Mouse (Mus musculus): Measurements from ENCODE around the gene Pabpc5. TPM values are rescaled to one million over a fixed set of nuclear protein-coding genes. Genes with fewer than 3 reads are reported as not detected.

Gene Pabpc5
- 0.72 and 0.78 TPM in 2 replicates for polyA plus RNA-seq (2016; fragmentation: Nextera tagmentation; extraction: Ambion mirVana)

GRCm38 (mm10) chrX:119927081-119927571 is at the start of gene Pabpc5:
Gene Pabpc5, plus strand, starts transcription at chrX:119927196.
- WGBS, result 11% methylated on average over 21 of the region's 21 CpGs
- peak within 1 kb of the TSS; percentile 83 for H3K27ac ChIP-seq

GRCm38 (mm10) chrX:119886957-119887593 is 39.9 kb upstream of the Pabpc5 start:
- Histone ChIP-seq H3K4me2 (no peak overlapping the region), H3K27ac (no peak overlapping the region), H3K4me3 (replicated peaks) (no peak overlapping the region), H3K9me3 (no peaks in the 10 kb centered on the region), H3K36me3 (replicated peaks) (no peaks in the 10 kb centered on the region), H3K9ac (no peak overlapping the region), H3K4me1 (no peaks in the 10 kb centered on the region), H3K27me3 (no peaks in the 10 kb centered on the region)
- 95% methylated on average over 3 of the region's 3 CpGs for WGBS
- no peak for ATAC-seq (ENCODE audit: low FRiP score)

More at GRCm38 (mm10) chrX:119927081-119927571, at the start of gene Pabpc5:
- Histone ChIP-seq H3K4me2 (peak within 1 kb of the TSS; percentile 46), H3K4me1 (no peaks in the 10 kb centered on the region), H3K9ac (peak within 1 kb of the TSS; percentile 51), H3K27me3 (no peaks in the 10 kb centered on the region), H3K4me3 (replicated peaks) (peak within 1 kb of the TSS; percentile 43), H3K36me3 (replicated peaks) (no peaks in the 10 kb centered on the region), H3K9me3 (no peaks in the 10 kb centered on the region)
- ATAC-seq (ENCODE audit: low FRiP score), result peak; percentile 99

GRCm38 (mm10) chrX:119888326-119888920 is 38.6 kb upstream of the Pabpc5 start:
- no peaks in the 10 kb centered on the region for H3K36me3 ChIP-seq (replicated peaks)
- H3K27me3 ChIP-seq, result no peaks in the 10 kb centered on the region

GRCm38 (mm10) chrX:119927852-119928251 is 856 bp downstream of the Pabpc5 start:
- no peak for ATAC-seq (ENCODE audit: low FRiP score)
- H3K9me3 ChIP-seq, result no peaks in the 10 kb centered on the region
- no peaks in the 10 kb centered on the region for H3K36me3 ChIP-seq (replicated peaks)
- H3K27ac ChIP-seq, result no peak overlapping the region
- H3K4me2 ChIP-seq, result peak overlapping the region; percentile 46
- H3K9ac ChIP-seq, result no peak overlapping the region
- no peaks in the 10 kb centered on the region for H3K27me3 ChIP-seq
- H3K4me1 ChIP-seq, result no peaks in the 10 kb centered on the region
- no peak overlapping the region for H3K4me3 ChIP-seq (replicated peaks)
- WGBS, result 72% methylated on average over 5 of the region's 5 CpGs

More at GRCm38 (mm10) chrX:119888326-119888920, 38.6 kb upstream of the Pabpc5 start:
- Histone ChIP-seq H3K27ac (no peak overlapping the region), H3K4me1 (no peaks in the 10 kb centered on the region), H3K4me3 (replicated peaks) (no peak overlapping the region), H3K4me2 (no peak overlapping the region), H3K9me3 (no peaks in the 10 kb centered on the region), H3K9ac (no peak overlapping the region)
- WGBS, result 84% methylated on average over 6 of the region's 6 CpGs
- ATAC-seq (ENCODE audit: low FRiP score), result no peak

Measured in forebrain, embryonic 12.5 days (tissue).